Mouse (Mus musculus): ENCODE measurements around the gene C2cd2.

The C2cd2 gene

GRCm38 (mm10) chr16:97815269-97815668, 147.1 kb downstream of the C2cd2 start:
- DNase-seq (ENCODE audit: low read depth, low spot score) = no peak

GRCm38 (mm10) chr16:97814060-97814459, 148.3 kb downstream of the C2cd2 start:
- DNase-seq (ENCODE audit: low read depth, low spot score) = no peak

DNA sequence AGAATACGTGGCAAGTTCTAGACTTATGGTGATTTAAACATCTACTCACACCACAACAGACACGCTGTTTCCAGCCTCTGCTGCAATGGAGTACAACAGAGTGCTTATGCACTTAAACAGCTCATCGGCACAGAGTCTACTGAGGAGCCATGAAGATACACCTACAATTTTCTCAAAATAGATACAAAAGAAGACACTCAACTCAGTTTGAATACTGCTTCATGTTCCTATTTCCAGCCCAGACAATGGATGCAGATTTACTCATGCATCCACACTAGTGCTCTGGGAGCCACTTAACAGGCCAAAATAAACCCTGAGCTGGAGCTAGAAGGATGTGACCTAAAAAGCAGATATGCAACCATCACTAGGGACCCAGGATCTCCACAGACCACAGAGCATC, 153.5 kb downstream of the C2cd2 start:
- no peak for DNase-seq (ENCODE audit: low read depth, low spot score)

DNA sequence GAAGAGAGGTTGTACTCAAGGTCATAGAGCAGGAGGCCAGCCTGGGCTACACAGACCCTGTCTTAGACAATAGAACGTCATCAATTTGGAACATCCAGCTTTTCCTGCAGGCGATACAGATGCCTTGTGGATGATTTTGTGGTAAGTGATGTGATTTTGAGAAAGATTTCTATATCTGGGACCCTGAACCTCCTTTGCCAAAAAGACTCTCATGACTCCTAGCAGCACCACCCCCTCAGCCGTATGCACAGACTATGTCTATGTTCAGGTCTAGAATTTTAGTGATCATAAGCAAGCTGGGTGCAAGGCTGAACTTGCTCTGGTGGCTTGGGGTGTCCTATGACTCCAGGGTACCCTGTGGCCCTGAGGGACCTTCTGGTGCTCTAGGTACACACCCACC, 156.8 kb downstream of the C2cd2 start:
- DNase-seq (ENCODE audit: low read depth, low spot score) = no peak

All from retina, adult 2 months (tissue).